In the genomic region with DNA sequence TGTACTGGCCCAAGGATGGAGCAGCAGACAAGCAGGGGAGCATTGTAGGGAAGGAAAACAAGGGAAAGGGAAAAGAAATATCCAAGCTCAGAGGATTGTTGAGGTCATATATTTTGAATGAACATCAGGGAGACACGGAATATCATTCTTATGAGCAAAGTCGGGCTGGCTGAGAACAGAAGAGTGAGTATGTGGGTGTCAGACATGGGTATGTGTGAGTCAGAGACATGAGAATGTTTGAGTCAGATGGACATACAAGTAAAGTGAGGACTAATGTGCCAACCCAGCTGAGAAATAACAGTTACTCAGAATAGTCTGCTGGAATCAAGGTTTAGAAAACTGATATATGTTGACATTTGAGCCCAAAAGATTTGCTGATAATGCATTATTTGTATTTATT, we compare ENCODE assay signal across 16 mouse cellular contexts.
"Had no signal": no experiment of that assay in that cellular context is flagged by ENCODE, and none has a peak within 500 bp of the region (broad histone marks: within the 10 kb centered on the region; RNA-seq: fewer than 3 reads in every experiment).

No protein-coding gene starts in this region.

- H3K36me3 ChIP-seq: liver, embryonic 13.5 days; stomach, embryonic 15.5 days had no signal

- H3K4me1 ChIP-seq: liver, embryonic 13.5 days; stomach, embryonic 15.5 days had no signal

- H3K4me2 ChIP-seq: liver, embryonic 13.5 days; midbrain, embryonic 11.5 days; stomach, embryonic 15.5 days had no signal

- H3K9me3 ChIP-seq: liver, embryonic 13.5 days; stomach, embryonic 15.5 days had no signal

- DNase-seq: kidney, postnatal 25 days; layer of hippocampus, adult 9-11 months; liver, embryonic 13.5 days; lung, adult 2 months; lung, postnatal 14 days; lung, postnatal 4 days; midbrain, embryonic 14.5 days; right cerebral cortex, postnatal 25 days; spleen, adult 18-20 months; thymus, adult 2 months; thymus, postnatal 14 days; thymus, postnatal 4 days had no signal

- H3K9ac ChIP-seq: liver, embryonic 13.5 days; stomach, embryonic 15.5 days had no signal

- H3K4me3 ChIP-seq: layer of hippocampus, adult 2 months; liver, embryonic 13.5 days; stomach, embryonic 15.5 days had no signal

- H3K27me3 ChIP-seq: liver, embryonic 13.5 days; stomach, embryonic 15.5 days had no signal

- H3K27ac ChIP-seq: kidney, postnatal 0 days; layer of hippocampus, adult 2 months; liver, embryonic 13.5 days; stomach, embryonic 15.5 days had no signal
